Mouse (Mus musculus): ENCODE results near the gene Gpr132. TPM values are rescaled to one million over a fixed set of nuclear protein-coding genes. Genes with fewer than 3 reads are reported as not detected.

Gene Gpr132
- polyA plus RNA-seq, 1 experiment from 2014 or later = 0.19 TPM

DNA sequence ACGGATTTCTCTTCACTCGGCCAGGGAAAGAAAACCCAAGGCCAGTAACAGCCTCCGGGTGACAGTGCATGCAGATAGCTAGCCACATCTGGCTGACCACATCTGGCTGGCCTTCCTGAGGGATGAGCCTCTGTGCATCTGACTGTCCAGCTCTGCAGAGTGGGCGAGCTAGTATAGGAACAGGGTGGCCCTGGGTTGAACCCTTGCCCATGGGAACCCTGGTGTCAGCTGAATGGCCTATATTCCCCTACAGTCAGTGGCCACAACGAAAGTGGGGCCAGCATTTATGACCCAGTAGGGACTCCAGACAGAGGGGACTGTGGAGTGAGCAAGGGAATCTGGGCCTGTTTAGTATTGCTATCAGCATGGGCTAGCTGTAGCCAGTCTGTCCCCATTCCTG is 37.0 kb upstream of the Gpr132 start:
- H3K4me1 ChIP-seq (ENCODE audit: control insufficient read depth, insufficient read depth, low read length) = no peaks in the 10 kb centered on the region
- H3K27ac ChIP-seq (ENCODE audit: low read depth, low read length) = no peak overlapping the region
- H3K9ac ChIP-seq (ENCODE audit: low read depth, low read length) = no peak overlapping the region
- no peak overlapping the region for H3K4me3 ChIP-seq (ENCODE audit: low read depth, low read length)
- H3K27me3 ChIP-seq (ENCODE audit: control insufficient read depth, insufficient read depth, low read length) = no peaks in the 10 kb centered on the region
- no peak for ATAC-seq (replicated peaks; ENCODE audit: insufficient number of reproducible peaks, low FRiP score, low TSS enrichment)
- 72% methylated on average over 5 of the region's 5 CpGs for WGBS (ENCODE audit: insufficient replicate concordance)
- H3K36me3 ChIP-seq (ENCODE audit: control insufficient read depth, insufficient read depth, low read length) = peaks cover 5% of the 10 kb centered on the region
- no peaks in the 10 kb centered on the region for H3K9me3 ChIP-seq (replicated peaks; ENCODE audit: control insufficient read depth, low read length)
- H3K4me2 ChIP-seq = no peak overlapping the region

DNA sequence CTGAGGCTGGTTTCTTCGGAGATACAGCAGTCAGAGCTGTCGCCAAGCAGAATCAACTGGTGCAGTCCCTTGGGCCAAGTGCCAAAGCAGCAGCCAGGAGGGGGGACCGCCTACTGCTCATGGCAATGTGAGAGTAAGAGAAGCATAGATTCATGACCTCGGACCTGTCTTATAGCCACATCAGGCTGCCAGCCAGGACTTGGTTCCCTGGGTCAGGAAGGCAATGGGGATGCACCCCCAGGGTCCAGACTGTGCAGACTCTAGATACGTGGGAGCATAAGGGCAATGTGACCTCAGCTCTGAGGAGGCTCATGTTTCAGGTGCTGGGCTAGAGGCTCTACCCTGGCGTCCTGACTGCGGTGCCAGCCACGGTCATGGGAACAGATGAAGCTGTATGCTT is 35.9 kb upstream of the Gpr132 start:
- 68% methylated on average over 8 of the region's 8 CpGs for WGBS (ENCODE audit: insufficient replicate concordance)
- Histone ChIP-seq H3K9me3 (replicated peaks; ENCODE audit: control insufficient read depth, low read length) (no peaks in the 10 kb centered on the region), H3K9ac (ENCODE audit: low read depth, low read length) (no peak overlapping the region), H3K4me1 (ENCODE audit: control insufficient read depth, insufficient read depth, low read length) (no peaks in the 10 kb centered on the region), H3K36me3 (ENCODE audit: control insufficient read depth, insufficient read depth, low read length) (no peaks in the 10 kb centered on the region), H3K27ac (ENCODE audit: low read depth, low read length) (no peak overlapping the region), H3K4me3 (ENCODE audit: low read depth, low read length) (no peak overlapping the region), H3K4me2 (no peak overlapping the region), H3K27me3 (ENCODE audit: control insufficient read depth, insufficient read depth, low read length) (no peaks in the 10 kb centered on the region)
- no peak for ATAC-seq (replicated peaks; ENCODE audit: insufficient number of reproducible peaks, low FRiP score, low TSS enrichment)

DNA sequence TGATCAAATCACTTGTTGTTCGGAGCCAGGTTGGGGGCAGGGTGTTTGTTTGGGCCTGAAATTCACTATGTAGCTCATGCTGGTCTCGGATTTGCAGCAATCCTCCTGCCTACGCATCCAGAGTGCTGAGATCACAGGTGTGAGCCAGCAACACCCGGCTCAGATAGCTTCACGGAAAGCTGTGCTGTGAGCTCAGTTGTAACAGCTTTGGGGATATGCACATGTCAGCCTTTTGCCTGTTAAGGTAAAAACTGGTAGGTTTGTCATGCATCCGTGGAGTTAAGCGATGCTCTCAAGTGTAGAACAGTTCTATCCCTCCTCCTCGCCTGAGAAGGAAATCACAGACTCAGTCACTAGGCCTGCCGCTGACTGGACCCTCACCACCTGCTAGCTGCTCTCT is 32.6 kb upstream of the Gpr132 start:
- ATAC-seq (replicated peaks; ENCODE audit: insufficient number of reproducible peaks, low FRiP score, low TSS enrichment) = no peak
- no peaks in the 10 kb centered on the region for H3K9me3 ChIP-seq (replicated peaks; ENCODE audit: control insufficient read depth, low read length)
- H3K36me3 ChIP-seq (ENCODE audit: control insufficient read depth, insufficient read depth, low read length) = no peaks in the 10 kb centered on the region
- no peak overlapping the region for H3K9ac ChIP-seq (ENCODE audit: low read depth, low read length)
- H3K27me3 ChIP-seq (ENCODE audit: control insufficient read depth, insufficient read depth, low read length) = no peaks in the 10 kb centered on the region
- no peak overlapping the region for H3K4me3 ChIP-seq (ENCODE audit: low read depth, low read length)
- H3K27ac ChIP-seq (ENCODE audit: low read depth, low read length) = no peak overlapping the region
- peaks cover 7% of the 10 kb centered on the region for H3K4me1 ChIP-seq (ENCODE audit: control insufficient read depth, insufficient read depth, low read length)
- H3K4me2 ChIP-seq = no peak overlapping the region
- 84% methylated on average over 9 of the region's 9 CpGs for WGBS (ENCODE audit: insufficient replicate concordance)

DNA sequence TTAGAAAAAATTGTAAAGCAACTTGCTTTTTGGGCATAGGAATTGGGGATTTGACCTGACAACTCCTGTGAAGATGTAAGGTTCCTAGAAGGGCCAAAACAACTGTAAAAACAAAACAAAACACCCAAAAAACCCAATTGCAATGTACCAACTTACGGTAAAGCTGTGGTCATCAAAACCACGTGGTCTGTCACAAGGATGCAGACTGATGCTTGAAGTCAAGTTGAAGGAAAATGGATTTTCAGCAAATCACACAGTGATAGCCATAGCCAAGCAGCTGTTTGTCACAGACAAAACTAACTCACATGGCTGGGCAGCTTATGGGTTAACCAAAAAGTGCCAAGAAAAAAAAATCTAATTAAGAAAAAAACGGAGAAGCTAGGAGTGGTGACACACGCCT is 30.9 kb upstream of the Gpr132 start:
- H3K4me2 ChIP-seq = no peak overlapping the region
- 60% methylated on average over 4 of the region's 4 CpGs for WGBS (ENCODE audit: insufficient replicate concordance)

DNA sequence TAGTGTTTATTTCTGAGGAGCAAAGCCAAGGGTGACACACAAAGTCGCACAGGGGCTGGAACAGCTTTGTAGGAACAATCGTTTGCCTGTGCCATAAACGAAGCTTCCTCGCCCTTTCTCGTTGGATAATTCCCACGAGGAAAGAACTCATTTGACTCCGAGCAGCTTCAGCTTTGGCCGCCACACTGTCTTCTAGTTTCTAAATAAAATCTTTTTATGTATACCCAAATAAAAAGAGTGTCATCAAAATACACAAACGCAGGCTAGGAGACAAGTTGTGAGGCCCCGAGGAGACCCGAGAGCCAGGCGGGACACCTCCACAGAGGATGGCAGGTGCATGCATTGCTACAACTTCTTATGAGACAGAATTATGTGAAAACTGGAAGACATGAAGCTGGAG is 30.3 kb upstream of the Gpr132 start:
- Histone ChIP-seq H3K27ac (ENCODE audit: low read depth, low read length) (no peak overlapping the region), H3K4me3 (ENCODE audit: low read depth, low read length) (no peak overlapping the region), H3K36me3 (ENCODE audit: control insufficient read depth, insufficient read depth, low read length) (no peaks in the 10 kb centered on the region), H3K4me1 (ENCODE audit: control insufficient read depth, insufficient read depth, low read length) (peaks cover 17% of the 10 kb centered on the region), H3K27me3 (ENCODE audit: control insufficient read depth, insufficient read depth, low read length) (0 out of 2 replicates have a peak, but pooled peaks cover 5% of the 10 kb centered on the region), H3K9me3 (replicated peaks; ENCODE audit: control insufficient read depth, low read length) (no peaks in the 10 kb centered on the region), H3K4me2 (peak overlapping the region; percentile 52; the same call in 1 of the 2 replicates), H3K9ac (ENCODE audit: low read depth, low read length) (no peak overlapping the region)
- ATAC-seq (replicated peaks; ENCODE audit: insufficient number of reproducible peaks, low FRiP score, low TSS enrichment) = no peak
- WGBS (ENCODE audit: insufficient replicate concordance) = 66% methylated on average over 12 of the region's 12 CpGs

More for the DNA sequence above, 30.9 kb upstream of the Gpr132 start:
- Histone ChIP-seq H3K36me3 (ENCODE audit: control insufficient read depth, insufficient read depth, low read length) (no peaks in the 10 kb centered on the region), H3K27me3 (ENCODE audit: control insufficient read depth, insufficient read depth, low read length) (0 out of 2 replicates have a peak, but pooled peaks cover 5% of the 10 kb centered on the region), H3K4me3 (ENCODE audit: low read depth, low read length) (no peak overlapping the region), H3K4me1 (ENCODE audit: control insufficient read depth, insufficient read depth, low read length) (peaks cover 17% of the 10 kb centered on the region), H3K9me3 (replicated peaks; ENCODE audit: control insufficient read depth, low read length) (no peaks in the 10 kb centered on the region), H3K9ac (ENCODE audit: low read depth, low read length) (no peak overlapping the region), H3K27ac (ENCODE audit: low read depth, low read length) (no peak overlapping the region)
- ATAC-seq (replicated peaks; ENCODE audit: insufficient number of reproducible peaks, low FRiP score, low TSS enrichment) = no peak

DNA sequence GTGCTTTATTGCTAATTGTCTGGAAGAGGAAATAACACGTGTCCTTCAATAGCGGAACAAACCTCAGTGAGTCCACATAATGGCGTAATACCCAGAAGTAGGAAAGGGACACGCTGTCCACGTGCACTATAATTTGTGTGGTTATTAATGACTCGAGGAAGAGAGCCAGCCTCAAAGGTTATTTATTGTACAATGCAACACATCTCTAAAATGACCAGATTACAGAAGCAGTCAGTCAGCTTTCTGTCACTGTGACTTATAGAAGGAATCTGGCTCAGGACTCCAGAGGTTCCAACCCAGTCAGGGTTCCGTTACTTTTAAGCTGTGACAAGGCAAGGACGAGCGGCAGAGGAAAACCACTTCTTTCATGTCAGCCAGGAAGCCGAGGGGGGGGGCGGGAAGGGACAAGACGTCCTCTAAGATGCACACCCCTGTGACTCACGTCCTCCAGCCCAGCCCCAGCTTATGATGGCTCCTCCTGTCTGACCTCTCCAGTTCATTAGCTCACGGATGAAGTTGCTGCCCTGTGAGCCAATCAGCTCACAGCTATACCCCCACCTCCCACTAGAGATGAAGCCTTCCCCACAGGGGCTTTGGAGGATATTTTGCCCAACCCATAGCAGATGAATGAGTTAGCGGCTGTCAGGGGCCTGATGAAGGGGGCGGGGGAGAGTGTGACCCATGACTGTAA is 29.6 kb upstream of the Gpr132 start:
- 39% methylated on average over 16 of the region's 16 CpGs for WGBS (ENCODE audit: insufficient replicate concordance)
- Histone ChIP-seq H3K4me2 (peak overlapping the region; percentile 52), H3K36me3 (ENCODE audit: control insufficient read depth, insufficient read depth, low read length) (no peaks in the 10 kb centered on the region), H3K27ac (ENCODE audit: low read depth, low read length) (no peak overlapping the region), H3K9ac (ENCODE audit: low read depth, low read length) (no peak overlapping the region), H3K27me3 (ENCODE audit: control insufficient read depth, insufficient read depth, low read length) (peaks cover 5% of the 10 kb centered on the region; the same call in 1 of the 2 replicates), H3K4me1 (ENCODE audit: control insufficient read depth, insufficient read depth, low read length) (peaks cover 17% of the 10 kb centered on the region), H3K4me3 (ENCODE audit: low read depth, low read length) (no peak overlapping the region), H3K9me3 (replicated peaks; ENCODE audit: control insufficient read depth, low read length) (no peaks in the 10 kb centered on the region)
- ATAC-seq (replicated peaks; ENCODE audit: insufficient number of reproducible peaks, low FRiP score, low TSS enrichment) = peak; percentile 45; the same call in 1 of the 2 replicates

DNA sequence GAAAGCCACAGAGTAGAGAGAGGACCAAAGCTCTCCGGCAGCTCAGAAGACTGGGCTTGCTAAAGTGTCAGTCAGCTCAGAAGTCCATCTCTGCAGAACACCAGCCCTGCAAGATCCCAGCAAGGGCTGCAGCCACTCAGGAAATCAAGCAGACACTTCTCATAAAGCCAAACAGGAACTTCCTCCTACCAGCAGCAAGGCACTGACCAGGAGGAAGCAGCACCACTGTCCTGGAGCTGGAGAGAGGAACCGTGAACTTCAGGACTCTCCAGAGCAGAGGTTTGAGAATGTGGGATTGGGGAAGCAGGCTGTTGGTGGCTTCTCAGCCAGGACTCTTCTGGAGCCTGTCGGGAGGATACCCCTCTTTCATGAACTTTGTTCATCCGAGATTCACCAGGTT is 26.9 kb upstream of the Gpr132 start:
- ATAC-seq (replicated peaks; ENCODE audit: insufficient number of reproducible peaks, low FRiP score, low TSS enrichment) = no peak
- no peaks in the 10 kb centered on the region for H3K36me3 ChIP-seq (ENCODE audit: control insufficient read depth, insufficient read depth, low read length)
- H3K4me1 ChIP-seq (ENCODE audit: control insufficient read depth, insufficient read depth, low read length) = peaks cover 17% of the 10 kb centered on the region
- no peak overlapping the region for H3K9ac ChIP-seq (ENCODE audit: low read depth, low read length)
- H3K4me3 ChIP-seq (ENCODE audit: low read depth, low read length) = no peak overlapping the region
- H3K27ac ChIP-seq (ENCODE audit: low read depth, low read length) = peak overlapping the region; percentile 8; the same call in 1 of the 2 replicates
- peak overlapping the region; percentile 16 for H3K4me2 ChIP-seq
- WGBS (ENCODE audit: insufficient replicate concordance) = 52% methylated on average over 4 of the region's 4 CpGs
- no peaks in the 10 kb centered on the region for H3K9me3 ChIP-seq (replicated peaks; ENCODE audit: control insufficient read depth, low read length)
- H3K27me3 ChIP-seq (ENCODE audit: control insufficient read depth, insufficient read depth, low read length) = peaks cover 5% of the 10 kb centered on the region; the same call in 1 of the 2 replicates

DNA sequence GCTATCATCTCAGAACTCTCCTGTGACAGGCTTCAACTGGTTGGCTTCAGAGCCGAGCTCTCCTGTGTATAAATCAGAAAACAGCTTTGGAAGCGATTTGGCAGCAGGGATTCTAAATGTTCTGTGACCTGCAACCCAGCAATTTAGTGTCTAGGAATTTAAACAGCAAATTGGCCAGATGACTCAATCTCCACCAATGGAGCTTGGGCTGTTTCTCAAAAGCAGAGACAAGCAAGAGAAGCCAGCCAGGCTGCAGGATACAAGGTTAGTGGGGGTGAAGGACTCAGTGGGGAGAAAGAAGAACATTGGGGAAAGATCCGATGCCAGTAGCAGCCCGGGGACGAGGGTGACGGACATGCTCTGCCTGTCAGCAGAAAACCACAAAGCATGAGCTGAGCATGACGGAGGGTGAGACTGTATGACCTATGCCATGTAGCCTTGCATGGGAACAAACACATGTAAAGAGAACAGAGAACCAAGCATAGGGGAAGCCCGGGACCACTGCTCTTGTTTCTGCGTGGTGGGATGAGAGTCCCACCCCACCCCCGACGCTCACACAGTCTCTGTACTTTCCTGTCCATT is 26.4 kb upstream of the Gpr132 start:
- H3K36me3 ChIP-seq (ENCODE audit: control insufficient read depth, insufficient read depth, low read length) = no peaks in the 10 kb centered on the region
- no peak for ATAC-seq (replicated peaks; ENCODE audit: insufficient number of reproducible peaks, low FRiP score, low TSS enrichment)
- no peak overlapping the region for H3K9ac ChIP-seq (ENCODE audit: low read depth, low read length)
- H3K27ac ChIP-seq (ENCODE audit: low read depth, low read length) = no peak overlapping the region
- no peak overlapping the region for H3K4me3 ChIP-seq (ENCODE audit: low read depth, low read length)
- H3K27me3 ChIP-seq (ENCODE audit: control insufficient read depth, insufficient read depth, low read length) = peaks cover 5% of the 10 kb centered on the region; the same call in 1 of the 2 replicates
- H3K4me1 ChIP-seq (ENCODE audit: control insufficient read depth, insufficient read depth, low read length) = peaks cover 17% of the 10 kb centered on the region
- WGBS (ENCODE audit: insufficient replicate concordance) = 64% methylated on average over 11 of the region's 11 CpGs
- no peak overlapping the region for H3K4me2 ChIP-seq
- H3K9me3 ChIP-seq (replicated peaks; ENCODE audit: control insufficient read depth, low read length) = no peaks in the 10 kb centered on the region

DNA sequence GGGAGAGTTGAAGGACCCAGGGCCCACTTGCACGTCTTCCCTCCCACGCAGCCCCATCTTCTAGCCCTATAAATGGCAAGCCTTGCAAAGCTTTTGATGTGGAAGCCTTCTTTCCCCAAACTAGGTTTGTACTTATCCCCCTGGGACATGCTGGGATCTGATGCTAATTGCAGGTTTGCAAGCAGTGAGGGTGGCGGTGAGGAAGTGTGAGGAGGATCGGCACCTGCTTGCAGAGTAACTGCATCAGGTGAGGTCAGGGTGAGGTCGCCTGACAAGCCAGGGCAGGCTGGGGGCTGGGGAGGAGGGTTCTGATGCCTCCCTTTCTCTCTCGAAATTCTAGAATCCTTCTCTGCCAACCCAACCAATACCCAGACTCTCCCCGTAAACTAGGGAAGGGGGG is 17.4 kb upstream of the Gpr132 start:
- Histone ChIP-seq H3K4me1 (ENCODE audit: control insufficient read depth, insufficient read depth, low read length) (no peaks in the 10 kb centered on the region), H3K36me3 (ENCODE audit: control insufficient read depth, insufficient read depth, low read length) (no peaks in the 10 kb centered on the region), H3K9ac (ENCODE audit: low read depth, low read length) (no peak overlapping the region), H3K27me3 (ENCODE audit: control insufficient read depth, insufficient read depth, low read length) (peaks cover 8% of the 10 kb centered on the region), H3K4me3 (ENCODE audit: low read depth, low read length) (no peak overlapping the region), H3K4me2 (no peak overlapping the region), H3K9me3 (replicated peaks; ENCODE audit: control insufficient read depth, low read length) (no peaks in the 10 kb centered on the region; the same call in 1 of the 2 replicates), H3K27ac (ENCODE audit: low read depth, low read length) (no peak overlapping the region)
- WGBS (ENCODE audit: insufficient replicate concordance) = 63% methylated on average over 7 of the region's 7 CpGs
- ATAC-seq (replicated peaks; ENCODE audit: insufficient number of reproducible peaks, low FRiP score, low TSS enrichment) = no peak
